Mouse (Mus musculus): ENCODE data around the gene Olfr1418. TPM values are rescaled to one million over a fixed set of nuclear protein-coding genes. Genes with fewer than 3 reads are reported as not detected.

Olfr1418 gene
- total RNA-seq (2014; fragmentation: Nextera tagmentation) (not detected in 2 replicates), total RNA-seq (2017) (not detected in 2 replicates)

DNA sequence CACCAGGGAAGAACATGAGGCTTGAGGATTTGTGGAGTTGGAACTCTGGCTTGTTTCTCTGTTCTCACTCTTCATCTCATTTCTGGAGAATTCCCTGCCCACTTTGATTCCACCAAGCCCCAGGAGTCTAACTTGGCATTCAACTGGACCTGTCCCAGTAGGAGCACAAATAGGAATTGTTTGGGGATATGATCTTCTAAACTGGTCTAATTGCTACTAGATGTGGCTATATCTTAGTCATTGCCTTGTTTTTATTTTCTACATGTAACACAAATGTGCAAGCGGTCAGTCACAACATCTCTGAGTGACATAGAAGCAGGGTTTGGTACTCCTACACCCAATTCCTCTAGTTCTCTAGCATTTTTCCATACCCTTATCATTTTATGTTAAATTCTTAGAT is at the start of gene Olfr1418:
TSS of gene Olfr1418 (minus strand) at position 101 of the 400 bp plus-strand sequence.
- no peak for ATAC-seq (replicated peaks; ENCODE audit: poor library complexity, severe bottlenecking)

- no peak for ATAC-seq (replicated peaks; ENCODE audit: poor library complexity, severe bottlenecking)
Measured at GRCm38 (mm10) chr19:11886265-11886664, 25.4 kb upstream of the Olfr1418 start, which contains the start of gene Olfr1420. TSS of gene Olfr1420 (plus strand) at chr19:11886565.

DNA sequence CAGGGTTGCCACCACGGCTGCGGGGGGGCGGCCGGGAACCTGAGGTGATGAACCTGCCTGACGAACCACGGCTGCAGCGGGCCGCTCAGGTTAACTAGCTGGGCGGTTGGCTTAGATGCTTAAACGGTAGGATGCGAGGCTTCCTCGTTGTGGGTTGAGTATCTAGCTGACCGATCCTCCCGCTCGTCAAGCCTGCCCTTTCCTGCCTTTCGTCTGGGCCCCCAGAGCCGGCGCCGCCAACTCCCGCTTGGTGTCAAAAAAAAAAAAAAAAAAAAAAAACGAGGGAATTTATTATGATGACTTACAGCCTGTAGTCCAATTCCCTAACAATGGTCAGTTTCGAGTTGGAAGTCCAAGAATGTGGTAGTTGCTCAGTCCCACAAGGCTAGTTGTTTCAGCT is 17.5 kb upstream of the Olfr1418 start:
- peak; percentile 46; the same call in 1 of the 2 replicates for ATAC-seq (replicated peaks; ENCODE audit: poor library complexity, severe bottlenecking)

DNA sequence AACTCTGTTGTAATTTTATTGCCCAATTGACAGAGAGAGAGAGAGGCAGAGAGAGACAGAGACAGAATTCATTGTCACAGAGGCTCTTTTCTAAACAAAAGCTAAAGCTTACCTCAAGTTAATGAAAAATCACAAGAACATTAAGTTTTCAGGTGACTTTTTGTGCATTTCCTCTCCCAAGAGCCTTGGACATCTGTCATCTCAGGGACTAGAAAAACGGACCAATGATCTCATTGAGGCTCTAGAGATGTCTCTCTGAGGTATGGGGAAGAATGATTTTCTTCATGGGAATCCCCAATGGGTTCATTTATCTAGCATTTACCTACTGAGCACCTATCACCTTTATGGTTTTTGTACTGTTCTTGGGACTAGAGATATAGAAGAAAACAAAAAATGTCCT is 14.1 kb upstream of the Olfr1418 start, which contains the start of gene Olfr1419:
TSS of gene Olfr1419 (minus strand) at position 101 of the 400 bp plus-strand sequence.
- no peak for ATAC-seq (replicated peaks; ENCODE audit: poor library complexity, severe bottlenecking)

GRCm38 (mm10) chr19:11867837-11868236 is 7.0 kb upstream of the Olfr1418 start:
- no peak for ATAC-seq (replicated peaks; ENCODE audit: poor library complexity, severe bottlenecking)

DNA sequence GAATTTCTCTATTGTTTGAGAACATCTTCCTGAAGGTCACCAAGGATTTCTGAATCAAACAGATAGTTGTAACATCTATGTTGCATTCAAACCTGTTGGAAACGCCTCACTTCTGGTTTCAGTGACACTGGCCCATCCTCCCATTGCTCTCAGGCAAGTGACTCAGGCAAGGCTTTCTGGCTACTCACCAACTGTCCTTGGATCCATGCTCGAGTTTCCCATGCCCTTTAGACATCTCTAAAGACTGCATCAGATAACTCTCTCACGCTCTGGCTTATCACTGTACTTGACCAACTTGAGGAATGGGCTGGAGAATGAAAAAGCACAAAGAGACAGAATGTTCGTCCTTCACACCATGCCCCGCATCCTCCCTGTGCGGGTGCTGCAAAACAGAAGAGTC is 4.4 kb downstream of the Olfr1418 start:
- ATAC-seq (replicated peaks; ENCODE audit: poor library complexity, severe bottlenecking) = no peak

DNA sequence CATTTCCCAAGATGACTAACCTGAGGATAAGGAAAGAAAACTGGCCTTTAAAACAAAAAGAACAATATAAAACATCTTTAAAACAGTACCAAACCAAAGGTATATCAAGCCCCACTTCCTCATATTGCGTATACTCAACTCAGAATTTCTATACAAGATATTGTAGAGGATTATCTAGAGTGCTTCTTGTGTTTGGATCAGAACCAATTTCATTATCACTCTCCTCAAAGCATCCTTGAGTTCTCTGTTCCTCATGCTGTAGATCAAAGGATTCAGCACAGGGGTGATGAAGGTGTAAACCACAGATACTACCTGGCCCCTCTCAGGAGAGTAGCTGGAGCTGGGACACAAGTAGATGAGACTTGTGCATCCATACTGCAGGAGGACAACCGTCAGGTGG is 6.0 kb downstream of the Olfr1418 start:
- ATAC-seq (replicated peaks; ENCODE audit: poor library complexity, severe bottlenecking) = no peak

DNA sequence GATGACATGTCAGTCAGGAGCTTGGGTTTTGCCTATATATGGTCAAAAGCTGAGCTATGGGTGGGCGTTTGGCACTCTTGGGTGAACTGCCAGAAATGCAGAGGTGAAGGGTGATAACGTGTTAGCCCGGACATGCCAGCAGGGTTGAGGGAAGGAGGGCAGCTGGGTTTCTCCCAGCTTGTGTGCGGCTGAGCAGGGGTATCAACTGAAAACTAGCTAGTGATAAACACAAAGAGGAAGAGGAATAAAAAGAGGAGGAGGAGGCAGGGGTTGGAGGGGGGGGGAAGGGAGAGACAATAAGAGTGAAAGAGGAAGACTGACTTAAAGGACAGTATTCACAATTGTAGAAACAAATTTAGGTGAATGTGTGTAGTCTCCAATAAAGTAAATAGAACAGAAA is 8.2 kb downstream of the Olfr1418 start:
- ATAC-seq (replicated peaks; ENCODE audit: poor library complexity, severe bottlenecking) = peak; percentile 84

- ATAC-seq (replicated peaks; ENCODE audit: poor library complexity, severe bottlenecking) = no peak; the same call in 1 of the 2 replicates
Measured at GRCm38 (mm10) chr19:11846333-11846732, 14.5 kb downstream of the Olfr1418 start.

DNA sequence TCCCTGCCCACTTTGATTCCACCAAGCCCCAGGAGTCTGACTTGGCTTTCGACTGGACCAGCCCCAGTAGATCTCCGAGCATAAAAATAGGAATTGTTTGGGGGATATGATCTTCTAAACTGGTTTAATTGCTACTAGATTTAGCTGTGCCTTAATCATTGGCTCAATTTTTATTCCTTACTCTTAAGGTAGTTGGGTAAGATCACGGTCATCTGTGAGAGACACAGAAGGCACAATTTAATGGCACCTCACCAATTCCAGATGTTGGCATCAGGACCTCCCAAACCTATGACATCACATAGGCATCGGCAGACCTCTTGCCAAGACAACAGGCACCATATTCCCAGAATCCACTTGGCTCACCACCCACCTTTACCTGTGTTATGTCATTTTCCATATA is 21.7 kb downstream of the Olfr1418 start, which contains the start of gene Olfr1417:
TSS of gene Olfr1417 (minus strand) at position 101 of the 400 bp plus-strand sequence.
- no peak for ATAC-seq (replicated peaks; ENCODE audit: poor library complexity, severe bottlenecking)

DNA sequence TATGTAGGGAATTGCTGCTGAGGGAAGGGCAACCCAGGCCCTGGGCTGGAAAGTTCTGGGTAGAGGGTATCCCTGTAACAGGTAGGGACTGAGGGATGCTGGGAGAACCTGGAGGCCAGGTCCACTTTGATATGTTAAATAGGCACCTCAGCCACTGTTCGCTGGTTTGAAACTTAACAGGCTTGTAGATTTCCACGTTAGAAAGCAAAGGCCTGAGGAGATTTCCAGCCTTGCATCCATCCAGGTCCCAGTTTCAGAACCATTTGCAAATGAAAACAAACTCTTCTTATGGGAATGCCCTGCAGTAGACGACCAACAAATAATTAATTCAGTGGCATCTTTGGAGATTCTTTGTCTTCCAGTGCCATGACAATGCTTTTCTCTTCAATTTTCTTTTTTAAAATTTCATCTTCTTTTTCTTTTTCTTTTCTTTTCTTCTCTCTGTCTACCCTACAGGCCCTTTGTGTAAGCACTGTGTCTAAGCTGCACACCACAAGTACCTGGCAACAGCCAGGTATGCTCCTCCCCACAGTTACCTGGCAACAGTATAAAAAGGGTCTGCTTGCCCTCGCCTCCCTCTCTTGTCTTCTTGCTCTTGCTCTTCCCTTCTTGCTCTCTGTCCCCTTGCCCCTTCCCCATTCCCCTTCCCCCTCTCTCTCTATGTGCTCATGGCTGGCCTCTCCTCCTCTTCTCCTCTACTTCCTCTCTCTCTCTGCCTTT is 37.4 kb downstream of the Olfr1418 start:
- ATAC-seq (replicated peaks; ENCODE audit: poor library complexity, severe bottlenecking) = no peak

DNA sequence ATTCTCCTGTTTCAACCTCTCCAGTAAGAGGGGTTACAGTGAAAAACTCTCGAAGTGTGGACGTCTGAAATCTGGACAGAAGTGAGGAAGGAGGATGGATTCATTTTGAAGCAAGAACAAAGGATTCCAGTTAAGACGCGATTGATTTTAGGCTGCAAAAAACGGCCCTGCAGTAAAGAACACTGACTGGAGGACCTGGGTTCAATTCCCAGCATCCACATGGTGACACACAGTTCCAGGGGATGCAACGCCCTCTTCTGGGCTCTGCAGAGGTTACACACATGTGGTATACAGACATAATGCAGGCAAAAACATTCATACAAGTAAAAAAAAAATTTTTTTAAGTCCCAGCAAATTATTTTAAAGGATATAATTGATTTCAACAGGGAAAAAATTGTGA is 40.7 kb downstream of the Olfr1418 start:
- ATAC-seq (replicated peaks; ENCODE audit: poor library complexity, severe bottlenecking) = no peak

GRCm38 (mm10) chr19:11819800-11820199 is 41.1 kb downstream of the Olfr1418 start:
- ATAC-seq (replicated peaks; ENCODE audit: poor library complexity, severe bottlenecking) = peak; percentile 75

GRCm38 (mm10) chr19:11819143-11819700 is 41.6 kb downstream of the Olfr1418 start, which contains the start of gene Stx3:
TSS of gene Stx3 (minus strand) at chr19:11819403.
- ATAC-seq (replicated peaks; ENCODE audit: poor library complexity, severe bottlenecking) = no peak

DNA sequence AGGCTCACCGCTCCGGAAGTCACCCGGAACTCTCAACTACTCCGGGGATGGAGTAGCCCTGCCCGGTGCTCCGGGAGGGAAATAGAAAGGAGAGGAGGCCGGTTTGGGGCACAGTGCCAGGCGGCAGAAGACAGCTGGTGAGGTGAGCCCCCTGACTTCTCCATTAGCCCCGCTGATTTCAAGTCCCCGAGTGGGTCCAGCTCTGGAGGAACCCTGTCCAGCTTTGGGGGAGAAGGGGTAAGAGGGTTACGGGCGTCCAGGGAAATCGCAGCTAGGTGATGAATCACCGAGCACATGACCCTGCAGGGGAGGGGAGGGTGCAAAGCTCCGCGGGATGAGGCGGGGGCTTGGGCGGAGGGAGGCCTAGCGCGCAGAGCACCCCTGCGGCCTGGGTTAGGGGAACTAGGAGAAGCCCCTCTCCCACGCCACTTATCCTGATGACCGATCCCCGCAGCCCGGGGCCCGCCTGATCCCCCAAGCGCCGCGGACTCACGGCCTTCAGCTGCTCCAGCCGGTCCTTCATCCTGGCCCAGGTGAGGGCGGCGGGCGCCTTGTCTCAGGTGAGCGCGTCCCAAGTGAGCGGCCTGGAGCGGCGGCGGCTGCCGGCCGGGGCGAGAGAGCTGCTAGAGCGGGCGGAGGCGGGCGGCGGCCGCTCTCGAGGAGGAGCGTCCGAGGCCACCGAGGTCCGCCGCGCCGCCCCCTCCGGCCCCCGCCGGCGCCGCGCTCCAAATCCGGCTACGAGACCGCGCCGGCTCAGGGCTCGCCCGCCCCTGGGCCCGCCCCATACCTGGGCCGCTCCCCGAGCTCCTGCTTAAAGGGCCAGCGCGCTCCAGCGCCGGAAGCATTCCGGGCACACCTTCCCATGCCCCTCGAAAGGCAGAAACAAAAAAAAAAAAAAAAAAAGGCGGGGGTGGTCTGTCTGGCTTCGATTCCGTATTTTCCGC is 42.4 kb downstream of the Olfr1418 start:
- ATAC-seq (replicated peaks; ENCODE audit: poor library complexity, severe bottlenecking) = peak; percentile 28

DNA sequence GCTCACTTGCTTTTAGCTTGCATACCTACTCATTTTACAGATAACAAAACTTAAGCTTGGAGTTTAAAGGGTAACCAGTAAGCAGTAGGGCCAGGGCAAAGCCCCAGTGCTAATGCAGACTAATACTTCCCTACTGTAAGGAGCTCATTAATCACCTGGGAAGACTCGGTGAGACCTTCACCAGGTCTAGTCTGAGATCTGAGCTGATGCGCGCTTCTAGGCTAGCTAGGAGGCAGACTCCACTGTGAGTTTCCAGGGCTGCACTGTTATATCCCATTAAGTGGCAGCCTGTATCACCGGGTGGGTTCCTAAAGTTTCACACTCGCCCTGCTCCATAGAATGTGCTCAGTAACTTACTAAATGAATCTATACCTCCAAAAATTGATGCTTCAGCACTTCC is 43.3 kb downstream of the Olfr1418 start:
- ATAC-seq (replicated peaks; ENCODE audit: poor library complexity, severe bottlenecking) = no peak

DNA sequence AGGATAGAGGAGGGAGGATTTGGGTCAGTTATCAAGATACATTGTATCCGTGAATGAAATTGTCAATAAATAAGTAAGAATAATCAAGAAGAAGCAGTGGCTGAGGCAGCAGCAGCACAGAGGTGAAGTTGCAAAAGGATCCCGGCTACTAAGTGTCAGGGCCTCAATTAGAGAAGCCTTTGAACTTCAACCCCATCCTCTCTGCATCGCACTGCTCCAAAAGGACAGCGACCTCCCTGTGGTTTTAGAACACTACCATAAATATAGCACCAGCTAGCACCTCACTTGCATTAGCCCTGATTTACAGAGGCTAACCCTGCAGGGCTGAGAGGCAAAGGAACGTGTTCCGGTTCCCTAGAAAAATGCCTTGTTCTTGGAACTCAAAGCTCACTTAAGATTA is 44.2 kb downstream of the Olfr1418 start:
- ATAC-seq (replicated peaks; ENCODE audit: poor library complexity, severe bottlenecking) = no peak

DNA sequence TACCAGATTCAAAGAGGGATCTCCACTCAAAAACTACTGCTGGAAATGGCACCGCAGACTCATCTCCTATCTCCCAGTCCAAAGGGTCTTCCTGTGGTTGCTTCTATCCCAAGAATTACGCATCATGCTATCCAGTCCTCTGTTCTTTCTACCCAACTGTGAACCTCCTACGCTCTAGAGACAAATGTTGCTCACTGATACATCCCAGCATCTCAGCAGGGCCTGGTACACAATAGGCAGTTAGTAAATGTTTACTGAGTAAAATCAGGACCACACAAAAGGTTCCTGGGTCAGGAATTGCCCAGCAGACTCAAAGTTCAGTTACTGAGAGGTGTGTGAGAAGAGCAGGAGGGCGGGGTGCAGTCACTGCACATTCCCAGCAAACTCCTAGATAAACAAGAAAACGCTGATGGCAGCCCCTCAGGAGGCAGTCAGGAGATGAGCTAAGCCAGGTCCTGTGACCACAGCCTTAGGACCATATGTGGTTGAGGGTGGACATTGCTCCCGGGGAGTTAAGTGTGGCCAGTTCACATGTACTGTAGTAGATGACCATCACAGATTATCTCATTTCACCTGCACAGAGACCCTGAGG is 46.0 kb downstream of the Olfr1418 start:
- ATAC-seq (replicated peaks; ENCODE audit: poor library complexity, severe bottlenecking) = no peak

- ATAC-seq (replicated peaks; ENCODE audit: poor library complexity, severe bottlenecking) = no peak
Measured at GRCm38 (mm10) chr19:11813649-11814048, 47.2 kb downstream of the Olfr1418 start.

DNA sequence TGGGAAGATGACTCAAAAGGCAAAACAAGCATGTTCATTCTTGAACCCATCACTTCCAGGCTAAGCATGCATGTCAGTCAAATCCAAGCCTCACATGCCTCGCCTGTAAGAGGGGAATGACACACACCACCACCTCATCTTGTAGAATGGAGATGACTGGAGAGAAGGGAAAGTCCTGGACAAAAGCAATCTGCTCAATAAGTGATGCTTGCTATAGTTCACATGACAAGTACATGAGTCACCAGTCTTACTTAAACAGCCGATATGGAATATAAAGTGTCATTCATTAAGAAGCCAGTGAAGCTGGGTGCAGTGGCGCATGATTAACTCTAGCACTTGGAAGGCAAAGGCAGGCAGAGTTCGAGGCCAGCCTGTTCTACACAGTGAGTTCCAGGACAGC is 47.7 kb downstream of the Olfr1418 start:
- ATAC-seq (replicated peaks; ENCODE audit: poor library complexity, severe bottlenecking) = no peak
